Mouse (Mus musculus): ENCODE data around the gene Armc7.

DNA sequence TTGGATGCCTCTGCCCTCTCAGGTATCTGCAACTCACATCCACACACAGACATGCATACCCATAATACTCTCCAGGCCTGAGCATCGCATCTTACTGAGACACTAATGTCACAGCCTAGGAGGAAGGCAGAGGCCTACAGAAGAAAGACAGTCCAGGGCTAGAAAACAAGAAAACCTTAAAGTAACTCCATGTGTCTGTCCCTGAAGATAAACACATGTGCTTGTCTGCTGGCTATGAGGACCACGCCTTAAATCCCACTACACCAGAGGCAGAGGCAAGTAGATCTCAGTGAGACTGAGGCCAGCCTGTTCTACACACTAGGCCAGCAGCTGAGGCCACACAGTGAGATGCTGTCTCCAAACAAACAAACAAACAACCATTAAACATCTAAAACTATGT is 35.7 kb downstream of the Armc7 start:
- TF ChIP-seq TCF12 (IDR thresholded peaks at IDR 0.05; ENCODE audit: insufficient read depth, poor library complexity, severe bottlenecking) (no peak), POLR2AphosphoS2 (IDR thresholded peaks at IDR 0.05; ENCODE audit: insufficient read length, low read depth) (no peak), SRF (IDR thresholded peaks at IDR 0.05; ENCODE audit: control insufficient read depth, insufficient read length, low read depth) (no peak), POLR2A (IDR thresholded peaks at IDR 0.05; ENCODE audit: insufficient read length, low read depth) (no peak), MAX (IDR thresholded peaks at IDR 0.05; ENCODE audit: low read depth) (no peak), MYOG (IDR thresholded peaks at IDR 0.05; ENCODE audit: control insufficient read depth in 1 of 3, insufficient read depth in 1 of 3, insufficient read length in 2 of 3, low read depth in 2 of 3) (no peak)

Data from myocyte (in vitro differentiated cells).